Mouse (Mus musculus): ENCODE results near the gene Mlec. TPM values are rescaled to one million over a fixed set of nuclear protein-coding genes. Genes with fewer than 3 reads are reported as not detected.

Gene Mlec
- polyA plus RNA-seq, 1 experiment from 2014 or later = 53.6 TPM

GRCm38 (mm10) chr5:115193226-115193625, 35.2 kb upstream of the Mlec start:
- Histone ChIP-seq H3K4me2 (ENCODE audit: low read length) (peak overlapping the region; percentile 99), H3K4me3 (ENCODE audit: control insufficient read depth in 1 of 2, insufficient read depth in 1 of 2, low read depth in 1 of 2, low read length in 2 of 2) (peak overlapping the region; percentile 40 to 60), H3K4me1 (ENCODE audit: control insufficient read depth in 2 of 2, insufficient read depth in 2 of 2, low read length in 2 of 2) (peaks cover 4 to 22% of the 10 kb centered on the region in 2 experiments), H3K27ac (replicated peaks in 1 of 2; ENCODE audit: control insufficient read depth in 1 of 2, insufficient read depth in 1 of 2, low read depth in 2 of 2, low read length in 2 of 2) (no peak overlapping the region), H3K36me3 (ENCODE audit: control insufficient read depth, insufficient read depth, low read length) (no peaks in the 10 kb centered on the region), H3K9ac (ENCODE audit: low read length) (peak overlapping the region; percentile 52; the same call in 1 of the 2 replicates), H3K9me3 (ENCODE audit: control insufficient read depth, low read length) (no peaks in the 10 kb centered on the region; the same call in 1 of the 2 replicates), H3K27me3 (ENCODE audit: control insufficient read depth, insufficient read depth, low read length) (peaks cover 70% of the 10 kb centered on the region)
- under 1% methylated on average over 34 of the region's 34 CpGs for WGBS
- no peak for ATAC-seq (ENCODE audit: insufficient number of reproducible peaks, insufficient read depth, low FRiP score, low read depth)

GRCm38 (mm10) chr5:115192828-115193195, 34.8 kb upstream of the Mlec start:
- peaks cover 4 to 22% of the 10 kb centered on the region in 2 experiments for H3K4me1 ChIP-seq (ENCODE audit: control insufficient read depth in 2 of 2, insufficient read depth in 2 of 2, low read length in 2 of 2)
- H3K4me2 ChIP-seq (ENCODE audit: low read length) = peak overlapping the region; percentile 99
- H3K4me3 ChIP-seq (ENCODE audit: control insufficient read depth in 1 of 2, insufficient read depth in 1 of 2, low read depth in 1 of 2, low read length in 2 of 2) = peak overlapping the region in 1 of 2 experiments; percentile 60; a peak in 2 of 4 replicates
- WGBS = 17% methylated on average over 7 of the region's 7 CpGs
- no peaks in the 10 kb centered on the region for H3K36me3 ChIP-seq (ENCODE audit: control insufficient read depth, insufficient read depth, low read length)
- H3K9ac ChIP-seq (ENCODE audit: low read length) = no peak overlapping the region
- H3K27ac ChIP-seq (replicated peaks in 1 of 2; ENCODE audit: control insufficient read depth in 1 of 2, insufficient read depth in 1 of 2, low read depth in 2 of 2, low read length in 2 of 2) = no peak overlapping the region
- peaks cover 70% of the 10 kb centered on the region for H3K27me3 ChIP-seq (ENCODE audit: control insufficient read depth, insufficient read depth, low read length)
- ATAC-seq (ENCODE audit: insufficient number of reproducible peaks, insufficient read depth, low FRiP score, low read depth) = no peak
- no peaks in the 10 kb centered on the region; the same call in 1 of the 2 replicates for H3K9me3 ChIP-seq (ENCODE audit: control insufficient read depth, low read length)

GRCm38 (mm10) chr5:115191880-115192827, 34.2 kb upstream of the Mlec start:
- H3K9me3 ChIP-seq (ENCODE audit: control insufficient read depth, low read length) = no peaks in the 10 kb centered on the region; the same call in 1 of the 2 replicates
- H3K4me2 ChIP-seq (ENCODE audit: low read length) = no peak overlapping the region
- H3K4me3 ChIP-seq (ENCODE audit: control insufficient read depth in 1 of 2, insufficient read depth in 1 of 2, low read depth in 1 of 2, low read length in 2 of 2) = 0 out of 4 replicates have a peak overlapping the region, but pooled peaks of 1 of the 2 experiments have one; percentile 60
- H3K4me1 ChIP-seq (ENCODE audit: control insufficient read depth in 2 of 2, insufficient read depth in 2 of 2, low read length in 2 of 2) = peaks cover 9 to 26% of the 10 kb centered on the region in 2 experiments
- WGBS = 9% methylated on average over 29 of the region's 29 CpGs
- H3K9ac ChIP-seq (ENCODE audit: low read length) = no peak overlapping the region
- no peaks in the 10 kb centered on the region for H3K36me3 ChIP-seq (ENCODE audit: control insufficient read depth, insufficient read depth, low read length)
- H3K27ac ChIP-seq (replicated peaks in 1 of 2; ENCODE audit: control insufficient read depth in 1 of 2, insufficient read depth in 1 of 2, low read depth in 2 of 2, low read length in 2 of 2) = no peak overlapping the region
- no peak for ATAC-seq (ENCODE audit: insufficient number of reproducible peaks, insufficient read depth, low FRiP score, low read depth)
- peaks cover 70% of the 10 kb centered on the region for H3K27me3 ChIP-seq (ENCODE audit: control insufficient read depth, insufficient read depth, low read length)

- Histone ChIP-seq H3K4me2 (ENCODE audit: low read length) (no peak overlapping the region), H3K4me1 (ENCODE audit: control insufficient read depth in 2 of 2, insufficient read depth in 2 of 2, low read length in 2 of 2) (peaks cover 17 to 37% of the 10 kb centered on the region in 2 experiments), H3K27me3 (ENCODE audit: control insufficient read depth, insufficient read depth, low read length) (peaks cover 57% of the 10 kb centered on the region), H3K4me3 (ENCODE audit: control insufficient read depth in 1 of 2, insufficient read depth in 1 of 2, low read depth in 1 of 2, low read length in 2 of 2) (no peak overlapping the region), H3K36me3 (ENCODE audit: control insufficient read depth, insufficient read depth, low read length) (no peaks in the 10 kb centered on the region), H3K9me3 (ENCODE audit: control insufficient read depth, low read length) (no peaks in the 10 kb centered on the region; the same call in 1 of the 2 replicates), H3K9ac (ENCODE audit: low read length) (no peak overlapping the region), H3K27ac (replicated peaks in 1 of 2; ENCODE audit: control insufficient read depth in 1 of 2, insufficient read depth in 1 of 2, low read depth in 2 of 2, low read length in 2 of 2) (no peak overlapping the region)
- no peak for ATAC-seq (ENCODE audit: insufficient number of reproducible peaks, insufficient read depth, low FRiP score, low read depth)
- 76% methylated on average over 12 of the region's 12 CpGs for WGBS
These were observed 32.1 kb upstream of the Mlec start for GRCm38 (mm10) chr5:115190081-115190480.

DNA sequence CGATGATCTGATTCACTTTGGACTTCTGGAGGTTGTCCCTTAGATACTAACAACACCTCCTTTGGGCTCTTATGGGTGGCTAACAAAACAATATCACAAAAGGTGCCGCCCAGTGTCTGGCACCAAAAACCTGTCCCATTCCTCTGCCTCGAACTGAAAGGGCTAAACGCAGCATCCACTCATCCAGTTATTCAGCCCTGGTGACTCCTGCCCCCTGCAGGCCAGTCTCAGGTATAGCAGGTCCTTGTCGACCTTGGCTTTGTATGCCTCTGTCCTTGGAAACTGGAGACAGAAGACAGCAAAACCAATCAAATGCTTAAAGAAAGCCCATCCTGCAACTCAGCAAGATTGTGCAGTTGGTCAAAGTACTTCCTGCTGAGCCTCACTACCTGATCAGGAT, 30.8 kb upstream of the Mlec start:
- no peak overlapping the region for H3K4me2 ChIP-seq (ENCODE audit: low read length)
- peaks cover 16 to 30% of the 10 kb centered on the region in 2 experiments for H3K4me1 ChIP-seq (ENCODE audit: control insufficient read depth in 2 of 2, insufficient read depth in 2 of 2, low read length in 2 of 2)
- peaks cover 45% of the 10 kb centered on the region for H3K27me3 ChIP-seq (ENCODE audit: control insufficient read depth, insufficient read depth, low read length)
- no peak overlapping the region for H3K4me3 ChIP-seq (ENCODE audit: control insufficient read depth in 1 of 2, insufficient read depth in 1 of 2, low read depth in 1 of 2, low read length in 2 of 2)
- H3K27ac ChIP-seq (replicated peaks in 1 of 2; ENCODE audit: control insufficient read depth in 1 of 2, insufficient read depth in 1 of 2, low read depth in 2 of 2, low read length in 2 of 2) = no peak overlapping the region
- no peaks in the 10 kb centered on the region for H3K36me3 ChIP-seq (ENCODE audit: control insufficient read depth, insufficient read depth, low read length)
- no peaks in the 10 kb centered on the region; the same call in 1 of the 2 replicates for H3K9me3 ChIP-seq (ENCODE audit: control insufficient read depth, low read length)
- no peak overlapping the region for H3K9ac ChIP-seq (ENCODE audit: low read length)
- no peak for ATAC-seq (ENCODE audit: insufficient number of reproducible peaks, insufficient read depth, low FRiP score, low read depth)
- WGBS = 48% methylated on average over 5 of the region's 5 CpGs

DNA sequence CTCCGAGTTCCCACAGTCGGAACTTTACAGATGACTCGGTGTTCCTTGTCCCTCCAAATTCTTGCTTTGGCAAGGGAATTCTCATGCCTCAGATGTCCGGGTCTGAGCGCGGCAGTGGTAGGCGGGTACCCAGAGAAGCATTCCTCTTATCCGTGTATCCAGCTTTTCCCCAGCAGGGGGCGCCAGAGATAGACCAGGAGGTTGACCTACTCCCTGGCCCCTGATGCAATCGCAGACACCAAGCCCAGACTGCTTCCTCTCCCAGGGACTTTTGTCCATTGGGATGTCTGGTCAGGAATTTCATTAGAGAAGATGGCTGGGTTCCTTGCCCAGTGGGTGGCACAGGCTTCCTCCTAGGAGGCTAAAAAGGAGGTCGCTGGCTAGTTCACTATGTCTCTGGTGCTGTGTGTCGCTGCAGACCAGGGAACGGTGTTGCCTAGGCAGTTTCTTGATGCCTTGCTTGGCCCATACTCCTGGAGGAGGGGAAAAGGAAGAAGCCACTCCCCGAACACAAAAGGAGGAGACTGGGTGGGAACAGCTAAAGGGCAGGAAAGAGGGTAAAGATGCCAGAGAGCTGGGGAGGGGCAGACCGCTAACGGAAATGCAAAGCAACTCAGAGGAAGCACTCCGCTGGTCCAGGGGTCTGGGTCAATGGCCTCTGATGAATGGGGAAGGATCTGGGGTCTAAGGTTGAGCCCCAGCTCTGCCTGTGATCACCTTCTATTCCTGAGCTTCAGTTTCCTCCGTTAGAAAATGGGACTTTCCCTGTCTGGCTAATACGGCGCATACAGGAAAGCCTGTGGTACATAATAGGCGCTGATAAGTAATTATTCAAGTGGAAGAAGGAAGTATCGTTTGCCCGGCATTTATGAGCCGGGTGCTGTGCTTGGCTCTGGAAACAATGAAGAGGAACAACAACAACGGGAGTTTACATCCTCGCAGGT, 29.5 kb upstream of the Mlec start:
- Histone ChIP-seq H3K9me3 (ENCODE audit: control insufficient read depth, low read length) (no peaks in the 10 kb centered on the region; the same call in 1 of the 2 replicates), H3K27me3 (ENCODE audit: control insufficient read depth, insufficient read depth, low read length) (peaks cover 31% of the 10 kb centered on the region), H3K4me2 (ENCODE audit: low read length) (peak overlapping the region; percentile 54), H3K4me3 (ENCODE audit: control insufficient read depth in 1 of 2, insufficient read depth in 1 of 2, low read depth in 1 of 2, low read length in 2 of 2) (peak overlapping the region; percentile 4 to 15; a peak in 1 of 4 replicates), H3K27ac (replicated peaks in 1 of 2; ENCODE audit: control insufficient read depth in 1 of 2, insufficient read depth in 1 of 2, low read depth in 2 of 2, low read length in 2 of 2) (peak overlapping the region; percentile 57 to 58; a peak in 3 of 4 replicates), H3K9ac (ENCODE audit: low read length) (no peak overlapping the region), H3K36me3 (ENCODE audit: control insufficient read depth, insufficient read depth, low read length) (no peaks in the 10 kb centered on the region), H3K4me1 (ENCODE audit: control insufficient read depth in 2 of 2, insufficient read depth in 2 of 2, low read length in 2 of 2) (peaks cover 24 to 31% of the 10 kb centered on the region in 2 experiments)
- WGBS = 20% methylated on average over 26 of the region's 26 CpGs
- ATAC-seq (ENCODE audit: insufficient number of reproducible peaks, insufficient read depth, low FRiP score, low read depth) = peak; percentile 71

All from heart, embryonic 14.5 days (tissue).